Mouse (Mus musculus) adrenal gland, adult 18-20 months (tissue): ENCODE results near the gene H2-Eb1. TPM values are rescaled to one million over a fixed set of nuclear protein-coding genes. Genes with fewer than 3 reads are reported as not detected.

ENCODE experiments used
- total RNA-seq, 2 experiments: library from RNA; stranded (reverse); gene quantifications; 1 replicate in 1 of 2; 2 replicates in 1 of 2; pipeline ENCODE4 v1.2.3; 2021

Gene H2-Eb1
- total RNA-seq, 2 experiments from 2014 or later = 134 to 220 TPM

Other genes with a start within 250 kb of the H2-Eb1 start
- gene H2-Oa, start 213.5 kb upstream of the H2-Eb1 start, total RNA-seq = under 1 TPM; 0.36 to 0.54 TPM
- 10 to 100 TPM; 14.7 to 21.0 TPM for gene H2-DMa, start 186.3 kb upstream of the H2-Eb1 start, total RNA-seq
- gene Brd2, start 183.2 kb upstream of the H2-Eb1 start, total RNA-seq = 100 to 1,000 TPM; 199 to 244 TPM
- gene H2-DMb2, start 162.6 kb upstream of the H2-Eb1 start, total RNA-seq = 1 to 10 TPM; 2.0 to 3.8 TPM
- 10 to 100 TPM in 1 of 2 experiments, 1 to 10 TPM in 1; 8.5 to 13.3 TPM for gene H2-DMb1, start 152.8 kb upstream of the H2-Eb1 start, total RNA-seq
- 10 to 100 TPM; 13.8 to 24.9 TPM for gene Tap1, start 118.3 kb upstream of the H2-Eb1 start, total RNA-seq
- 10 to 100 TPM; 15.2 to 31.6 TPM for gene Psmb9, start 118.1 kb upstream of the H2-Eb1 start, total RNA-seq
- 10 to 100 TPM; 36.2 to 74.2 TPM for gene Psmb8, start 108.1 kb upstream of the H2-Eb1 start, total RNA-seq
- gene Tap2, start 102.3 kb upstream of the H2-Eb1 start, total RNA-seq = 10 to 100 TPM; 51.6 to 60.9 TPM
- gene H2-Ob, start 67.0 kb upstream of the H2-Eb1 start, total RNA-seq = under 1 TPM; 0.40 to 0.99 TPM
- gene H2-Ab1, start 48.2 kb upstream of the H2-Eb1 start, total RNA-seq = 100 to 1,000 TPM in 1 of 2 experiments, 10 to 100 TPM in 1; 90.9 to 173 TPM
- gene H2-Aa, start 18.0 kb upstream of the H2-Eb1 start, total RNA-seq = 100 to 1,000 TPM; 119 to 219 TPM
- gene H2-Eb2, start 19.8 kb downstream of the H2-Eb1 start, total RNA-seq = not detected
- gene Btnl2, start 49.0 kb downstream of the H2-Eb1 start, total RNA-seq = under 1 TPM; 0.27 to 0.38 TPM
- not detected for gene Btnl1, start 71.3 kb downstream of the H2-Eb1 start, total RNA-seq
- 1 to 10 TPM; 2.4 to 3.7 TPM for gene BC051142, start 93.0 kb downstream of the H2-Eb1 start, total RNA-seq
- not detected for gene Btnl4, start 171.5 kb downstream of the H2-Eb1 start, total RNA-seq
- not detected for gene Btnl6, start 211.5 kb downstream of the H2-Eb1 start, total RNA-seq